Mouse (Mus musculus): ENCODE results near the gene Traf3.

- TF ChIP-seq POLR2A (IDR thresholded peaks at IDR 0.05; ENCODE audit: low read depth, low read length) (no peak), CTCF (conservative IDR thresholded peaks at IDR 0.05; ENCODE audit: insufficient read depth, insufficient read length, low read depth, low read length) (no peak)
Observed at GRCm38 (mm10) chr12:111207641-111208040, 41.5 kb downstream of the Traf3 start.
